Mouse (Mus musculus): ENCODE data around the gene Eri3. TPM values are rescaled to one million over a fixed set of nuclear protein-coding genes. Genes with fewer than 3 reads are reported as not detected.

Eri3 gene
- polyA plus RNA-seq, 1 experiment from 2014 or later = 266 TPM

DNA sequence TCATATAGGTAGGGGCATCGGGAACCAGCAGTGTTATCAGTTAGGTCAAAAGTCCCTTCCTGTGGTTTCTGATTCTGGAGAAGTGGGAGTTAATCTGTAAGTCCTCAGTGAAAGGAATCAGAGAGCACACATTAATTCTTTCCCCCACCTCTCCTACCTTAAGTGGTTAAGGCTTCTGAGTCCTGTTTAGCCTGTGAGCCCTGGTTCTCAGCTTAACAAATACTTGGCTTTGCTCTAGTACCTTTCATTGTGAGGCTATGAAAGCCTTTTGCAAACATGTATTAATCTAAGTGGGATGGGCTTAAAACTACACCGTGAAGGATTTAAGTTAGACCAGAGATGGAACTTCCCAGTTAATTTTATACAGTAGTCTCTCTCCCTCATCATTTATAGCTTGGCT is 35.8 kb downstream of the Eri3 start:
- Histone ChIP-seq H3K4me3 (no peak overlapping the region), H3K9me3 (no peaks in the 10 kb centered on the region), H3K36me3 (peaks cover 17% of the 10 kb centered on the region; the same call in 1 of the 2 replicates), H3K9ac (no peak overlapping the region), H3K4me1 (replicated peaks) (peaks cover 23% of the 10 kb centered on the region), H3K27ac (replicated peaks) (no peak overlapping the region), H3K27me3 (no peaks in the 10 kb centered on the region), H3K4me2 (no peak overlapping the region)
- WGBS = 81% methylated on average over 2 of the region's 2 CpGs
- no peak for ATAC-seq (ENCODE audit: low FRiP score, low read depth)

DNA sequence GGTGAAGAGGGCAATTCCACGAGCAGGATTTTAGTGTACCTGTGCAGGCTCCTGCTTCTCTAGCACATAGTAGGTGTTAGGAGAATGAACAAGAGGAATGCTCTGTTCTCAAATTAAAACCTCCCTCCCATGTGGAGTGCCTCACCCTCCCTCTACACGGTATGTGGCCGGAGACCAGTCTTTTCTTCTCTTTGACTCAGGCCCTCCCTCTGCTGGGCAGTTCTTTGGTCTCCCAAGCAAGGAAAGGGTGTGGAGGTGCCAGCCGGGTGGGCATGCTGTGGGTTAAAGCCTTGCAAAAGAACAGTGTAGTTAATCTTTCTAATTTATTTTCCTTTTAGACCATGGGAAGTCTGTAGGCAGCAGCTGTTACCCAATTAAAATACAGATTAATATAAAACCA is 37.3 kb downstream of the Eri3 start:
- no peak overlapping the region for H3K4me3 ChIP-seq
- H3K4me1 ChIP-seq (replicated peaks) = peaks cover 23% of the 10 kb centered on the region
- H3K27me3 ChIP-seq = no peaks in the 10 kb centered on the region
- no peak overlapping the region for H3K9ac ChIP-seq
- H3K36me3 ChIP-seq = peaks cover 19% of the 10 kb centered on the region; the same call in 1 of the 2 replicates
- ATAC-seq (ENCODE audit: low FRiP score, low read depth) = no peak
- H3K9me3 ChIP-seq = no peaks in the 10 kb centered on the region
- 0 out of 2 replicates have a peak overlapping the region, but pooled peaks have one; percentile 21 for H3K27ac ChIP-seq (replicated peaks)
- WGBS = 30% methylated on average over 4 of the region's 4 CpGs
- H3K4me2 ChIP-seq = no peak overlapping the region

DNA sequence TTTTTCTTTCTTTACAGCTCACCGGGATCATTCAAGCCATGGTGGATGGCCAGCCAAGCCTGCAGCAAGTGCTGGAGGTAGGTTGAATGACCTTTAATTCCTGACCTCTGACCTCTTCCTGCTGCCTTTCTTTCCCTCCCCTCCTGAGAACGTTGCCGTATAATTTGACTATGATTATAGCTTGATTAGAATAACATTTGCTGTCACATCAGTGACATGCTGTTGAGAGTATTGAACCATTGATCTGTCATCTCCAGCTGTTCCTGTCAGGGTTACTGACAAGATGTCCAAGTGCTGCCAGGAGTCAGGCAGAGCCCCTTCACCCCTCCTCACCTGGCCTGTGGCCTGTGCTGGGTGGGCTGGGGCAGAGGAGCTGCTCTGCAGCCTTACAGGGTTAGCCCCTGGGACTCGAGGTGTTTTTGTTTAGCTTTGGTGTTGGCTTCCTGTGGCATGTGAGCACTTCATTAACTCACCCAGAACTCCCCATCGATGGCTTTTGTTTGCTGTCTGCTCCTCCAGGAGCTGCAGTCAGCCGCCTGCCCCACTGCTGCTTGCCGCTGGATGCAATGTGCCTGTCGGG is 39.0 kb downstream of the Eri3 start:
- WGBS = 19% methylated on average over 8 of the region's 8 CpGs
- Histone ChIP-seq H3K27ac (replicated peaks) (peak overlapping the region; percentile 41; the same call in 1 of the 2 replicates), H3K4me3 (no peak overlapping the region), H3K9me3 (no peaks in the 10 kb centered on the region), H3K4me2 (no peak overlapping the region), H3K9ac (no peak overlapping the region), H3K27me3 (no peaks in the 10 kb centered on the region), H3K36me3 (peaks cover 7% of the 10 kb centered on the region; the same call in 1 of the 2 replicates), H3K4me1 (replicated peaks) (peaks cover 23% of the 10 kb centered on the region)
- peak; percentile 32; the same call in 1 of the 2 replicates for ATAC-seq (ENCODE audit: low FRiP score, low read depth)

DNA sequence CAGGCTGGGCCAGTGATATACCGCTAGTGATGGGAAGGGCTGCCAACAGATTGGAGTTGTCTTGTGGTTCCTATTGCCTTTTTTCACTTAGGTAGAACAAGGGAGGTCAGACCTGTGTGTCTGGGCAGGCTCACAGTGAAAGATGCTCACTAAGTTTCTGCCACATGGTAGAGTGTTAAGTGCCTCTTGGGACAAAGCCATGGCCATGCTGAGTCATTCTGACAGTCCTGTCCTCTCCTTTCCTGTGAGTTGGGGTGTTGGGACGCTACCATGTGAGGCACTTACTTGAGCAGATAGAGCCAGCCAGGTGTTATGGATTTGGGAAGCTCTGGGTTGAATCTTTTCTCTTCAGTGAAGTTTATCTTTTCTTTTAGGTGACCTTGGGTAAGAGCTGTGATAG is 40.6 kb downstream of the Eri3 start:
- no peak overlapping the region for H3K27ac ChIP-seq (replicated peaks)
- H3K9me3 ChIP-seq = no peaks in the 10 kb centered on the region
- H3K9ac ChIP-seq = no peak overlapping the region
- 98% methylated on average over 2 of the region's 2 CpGs for WGBS
- H3K4me2 ChIP-seq = no peak overlapping the region
- no peaks in the 10 kb centered on the region for H3K27me3 ChIP-seq
- peaks cover 23% of the 10 kb centered on the region for H3K4me1 ChIP-seq (replicated peaks)
- no peak for ATAC-seq (ENCODE audit: low FRiP score, low read depth)
- H3K4me3 ChIP-seq = no peak overlapping the region
- peaks cover 8% of the 10 kb centered on the region for H3K36me3 ChIP-seq

DNA sequence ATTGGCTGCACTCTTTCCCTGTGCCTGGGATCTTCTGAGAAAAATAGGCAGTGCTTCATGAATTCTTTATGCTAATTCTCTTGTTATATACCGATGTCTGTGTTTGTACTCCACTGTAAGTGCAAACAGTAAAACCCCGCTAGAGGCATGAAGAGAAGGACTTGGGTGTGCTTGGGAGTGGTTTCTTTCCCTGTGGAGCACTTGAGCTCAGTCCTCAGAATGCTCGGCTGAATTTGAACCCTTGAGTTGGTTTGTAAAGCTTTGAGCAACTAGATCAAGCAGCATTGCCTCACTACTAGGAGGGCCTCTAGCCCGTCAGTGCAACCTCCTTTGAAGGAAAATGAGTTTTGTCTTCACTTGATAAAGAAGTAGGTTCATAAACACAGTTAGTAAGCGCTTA is 42.0 kb downstream of the Eri3 start:
- Histone ChIP-seq H3K36me3 (peaks cover 11% of the 10 kb centered on the region), H3K27me3 (no peaks in the 10 kb centered on the region), H3K9me3 (no peaks in the 10 kb centered on the region), H3K4me1 (replicated peaks) (peaks cover 18% of the 10 kb centered on the region), H3K27ac (replicated peaks) (no peak overlapping the region), H3K9ac (no peak overlapping the region), H3K4me3 (no peak overlapping the region), H3K4me2 (no peak overlapping the region)
- 85% methylated on average over 5 of the region's 5 CpGs for WGBS
- ATAC-seq (ENCODE audit: low FRiP score, low read depth) = no peak

DNA sequence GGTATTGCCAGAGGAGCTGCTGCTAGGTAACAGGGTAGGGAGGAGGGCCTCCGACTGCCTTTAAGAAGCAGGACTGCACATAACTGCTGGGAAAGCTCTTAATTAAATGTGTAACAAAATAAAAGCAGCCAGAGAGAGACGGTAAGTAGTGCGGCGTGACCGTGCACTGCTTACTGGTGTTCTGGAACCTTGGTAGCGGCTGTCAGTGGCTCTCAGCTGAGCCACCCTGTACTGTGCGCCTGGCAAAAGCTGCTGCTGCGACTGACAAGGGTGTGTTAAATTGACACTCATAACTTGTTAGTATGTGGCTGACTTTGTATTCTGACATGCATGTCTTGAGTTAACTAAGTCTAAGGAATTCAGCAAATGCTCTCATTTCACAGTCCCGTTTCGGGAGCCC is 45.1 kb downstream of the Eri3 start:
- Histone ChIP-seq H3K36me3 (peaks cover 22% of the 10 kb centered on the region), H3K27ac (replicated peaks) (no peak overlapping the region), H3K27me3 (no peaks in the 10 kb centered on the region), H3K9me3 (no peaks in the 10 kb centered on the region), H3K9ac (no peak overlapping the region), H3K4me3 (no peak overlapping the region), H3K4me2 (no peak overlapping the region), H3K4me1 (replicated peaks) (no peaks in the 10 kb centered on the region; the same call in 1 of the 2 replicates)
- 74% methylated on average over 10 of the region's 10 CpGs for WGBS
- ATAC-seq (ENCODE audit: low FRiP score, low read depth) = 0 out of 2 replicates have a peak, but pooled peaks have one; percentile 29

DNA sequence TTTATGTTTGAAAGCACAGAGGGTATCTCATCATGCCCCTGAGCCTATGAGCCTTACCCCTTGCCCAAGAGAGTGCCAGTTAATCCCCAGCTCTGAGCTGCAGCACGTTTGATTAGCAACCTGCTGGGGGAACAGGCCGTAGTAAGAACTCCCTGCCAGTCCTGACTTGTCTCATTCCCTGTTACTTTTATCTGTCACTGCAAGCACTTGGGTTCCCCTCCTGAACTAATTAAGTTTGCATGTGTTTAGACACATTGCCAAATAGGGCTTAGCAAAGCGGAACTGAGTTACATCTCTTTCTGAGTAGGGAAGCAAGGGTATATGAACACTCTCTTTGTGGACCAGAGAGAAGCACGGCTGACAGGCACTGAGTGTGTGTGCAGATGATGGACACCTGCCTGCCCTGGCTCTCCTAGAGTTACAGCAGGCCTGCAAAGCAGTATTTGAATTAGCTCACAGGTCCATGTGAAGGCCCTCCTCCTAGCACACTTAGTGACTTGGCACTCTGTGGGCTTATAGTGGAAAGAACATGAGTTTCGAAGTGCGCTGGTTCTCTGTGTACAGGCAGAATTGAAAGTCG is 49.9 kb downstream of the Eri3 start:
- H3K9ac ChIP-seq = no peak overlapping the region
- H3K9me3 ChIP-seq = no peaks in the 10 kb centered on the region
- peaks cover 19% of the 10 kb centered on the region for H3K36me3 ChIP-seq
- H3K27me3 ChIP-seq = no peaks in the 10 kb centered on the region
- H3K27ac ChIP-seq (replicated peaks) = no peak overlapping the region
- 62% methylated on average over 7 of the region's 7 CpGs for WGBS
- H3K4me1 ChIP-seq (replicated peaks) = peaks cover 17% of the 10 kb centered on the region
- no peak overlapping the region for H3K4me3 ChIP-seq
- 0 out of 2 replicates have a peak, but pooled peaks have one; percentile 38 for ATAC-seq (ENCODE audit: low FRiP score, low read depth)
- no peak overlapping the region for H3K4me2 ChIP-seq

DNA sequence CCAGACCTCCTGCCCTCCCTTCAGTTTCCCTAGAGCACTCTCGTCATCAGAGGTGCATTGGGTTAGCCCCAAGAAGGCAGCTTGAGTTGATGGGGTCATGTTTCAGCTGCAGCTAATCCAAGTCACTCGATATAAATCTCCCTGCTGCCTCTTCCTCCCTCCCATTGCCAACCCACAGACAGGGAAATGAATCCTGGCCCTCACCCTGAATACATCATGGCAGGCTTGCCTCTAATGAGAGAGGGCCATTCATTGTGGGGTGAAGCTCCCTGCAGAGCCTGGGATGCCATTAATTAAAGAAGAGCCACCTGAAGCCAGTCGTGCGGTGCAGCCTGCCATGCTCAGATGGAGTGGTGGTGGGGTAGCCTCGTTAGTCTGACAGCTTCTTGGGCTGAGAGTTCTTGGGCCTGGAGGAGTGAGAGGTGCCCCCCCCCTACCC is 51.2 kb downstream of the Eri3 start:
- H3K27me3 ChIP-seq = no peaks in the 10 kb centered on the region
- no peak overlapping the region for H3K4me2 ChIP-seq
- 17% methylated on average over 5 of the region's 5 CpGs for WGBS
- H3K4me1 ChIP-seq (replicated peaks) = peaks cover 30% of the 10 kb centered on the region
- H3K9ac ChIP-seq = no peak overlapping the region
- ATAC-seq (ENCODE audit: low FRiP score, low read depth) = 0 out of 2 replicates have a peak, but pooled peaks have one; percentile 52
- H3K4me3 ChIP-seq = no peak overlapping the region
- no peak overlapping the region for H3K27ac ChIP-seq (replicated peaks)
- H3K9me3 ChIP-seq = no peaks in the 10 kb centered on the region
- peaks cover 14% of the 10 kb centered on the region for H3K36me3 ChIP-seq

DNA sequence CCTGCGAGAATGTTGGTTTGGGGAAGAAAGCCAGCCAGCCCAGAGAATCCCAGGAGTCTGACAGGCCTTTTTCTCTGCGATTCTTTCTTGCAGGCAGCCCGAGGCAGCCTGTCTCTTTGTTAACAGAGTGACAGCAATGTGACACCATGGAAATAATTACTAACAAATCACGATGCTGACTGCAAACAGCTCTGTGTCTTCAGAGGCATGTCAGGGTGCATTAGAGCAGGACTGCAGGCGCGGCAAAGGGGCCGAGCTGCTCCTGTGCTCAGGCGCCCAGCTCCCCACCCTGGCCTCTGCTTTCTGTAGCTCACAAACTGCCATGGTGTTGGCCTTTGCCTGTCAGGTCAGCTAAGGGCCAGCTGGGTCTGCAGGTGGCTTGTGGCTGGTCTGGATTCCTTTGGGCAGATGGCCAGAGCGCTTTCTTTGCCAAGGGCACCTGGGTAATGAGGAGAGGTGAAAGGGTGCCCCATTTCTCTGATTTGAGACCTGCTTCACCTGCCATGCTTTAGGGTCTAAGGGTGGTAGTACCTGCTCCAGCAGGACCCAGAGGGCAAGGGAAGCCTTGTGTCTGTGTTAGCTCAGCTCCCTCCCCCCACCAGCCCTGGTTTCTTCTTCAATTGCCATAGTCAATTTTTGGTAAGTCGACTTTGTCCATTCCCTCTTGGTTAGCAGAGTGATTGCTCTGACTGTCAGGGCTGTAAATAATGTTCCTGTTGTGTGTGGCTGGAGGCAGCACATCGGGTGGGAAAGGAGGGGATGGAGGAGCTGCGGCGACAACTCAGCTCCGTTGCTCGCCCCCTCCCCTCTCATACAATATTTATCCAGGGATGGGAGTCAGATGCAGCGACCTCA is 55.2 kb downstream of the Eri3 start:
- no peak overlapping the region for H3K9ac ChIP-seq
- H3K4me3 ChIP-seq = no peak overlapping the region
- no peak overlapping the region; the same call in 1 of the 2 replicates for H3K4me2 ChIP-seq
- peaks cover 45% of the 10 kb centered on the region for H3K4me1 ChIP-seq (replicated peaks)
- 0 out of 2 replicates have a peak, but pooled peaks have one; percentile 27 for ATAC-seq (ENCODE audit: low FRiP score, low read depth)
- peak overlapping the region; percentile 61 for H3K27ac ChIP-seq (replicated peaks)
- H3K9me3 ChIP-seq = no peaks in the 10 kb centered on the region
- 18% methylated on average over 16 of the region's 16 CpGs for WGBS
- no peaks in the 10 kb centered on the region for H3K27me3 ChIP-seq
- no peaks in the 10 kb centered on the region for H3K36me3 ChIP-seq

DNA sequence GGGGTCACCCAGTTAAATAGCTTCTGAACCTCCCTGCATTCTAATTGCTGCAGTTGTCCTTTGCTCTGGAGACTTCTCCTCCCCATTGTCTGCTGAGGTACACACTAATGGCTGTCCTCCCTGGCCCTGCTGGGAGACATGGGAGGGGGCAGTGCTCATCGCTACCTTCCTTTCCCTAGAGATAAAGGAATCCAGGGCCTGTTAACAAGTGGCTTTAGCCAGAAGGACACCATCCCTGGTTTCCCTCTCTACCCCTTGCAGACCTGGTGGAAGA is 55.7 kb downstream of the Eri3 start:
- H3K9ac ChIP-seq = no peak overlapping the region
- H3K4me1 ChIP-seq (replicated peaks) = peaks cover 45% of the 10 kb centered on the region
- no peak overlapping the region for H3K4me2 ChIP-seq
- ATAC-seq (ENCODE audit: low FRiP score, low read depth) = no peak
- no peaks in the 10 kb centered on the region for H3K36me3 ChIP-seq
- H3K27ac ChIP-seq (replicated peaks) = peak overlapping the region; percentile 61; the same call in 1 of the 2 replicates
- no peak overlapping the region for H3K4me3 ChIP-seq
- WGBS = 32% methylated on average over 1 of the region's 1 CpGs
- H3K9me3 ChIP-seq = no peaks in the 10 kb centered on the region
- H3K27me3 ChIP-seq = no peaks in the 10 kb centered on the region

DNA sequence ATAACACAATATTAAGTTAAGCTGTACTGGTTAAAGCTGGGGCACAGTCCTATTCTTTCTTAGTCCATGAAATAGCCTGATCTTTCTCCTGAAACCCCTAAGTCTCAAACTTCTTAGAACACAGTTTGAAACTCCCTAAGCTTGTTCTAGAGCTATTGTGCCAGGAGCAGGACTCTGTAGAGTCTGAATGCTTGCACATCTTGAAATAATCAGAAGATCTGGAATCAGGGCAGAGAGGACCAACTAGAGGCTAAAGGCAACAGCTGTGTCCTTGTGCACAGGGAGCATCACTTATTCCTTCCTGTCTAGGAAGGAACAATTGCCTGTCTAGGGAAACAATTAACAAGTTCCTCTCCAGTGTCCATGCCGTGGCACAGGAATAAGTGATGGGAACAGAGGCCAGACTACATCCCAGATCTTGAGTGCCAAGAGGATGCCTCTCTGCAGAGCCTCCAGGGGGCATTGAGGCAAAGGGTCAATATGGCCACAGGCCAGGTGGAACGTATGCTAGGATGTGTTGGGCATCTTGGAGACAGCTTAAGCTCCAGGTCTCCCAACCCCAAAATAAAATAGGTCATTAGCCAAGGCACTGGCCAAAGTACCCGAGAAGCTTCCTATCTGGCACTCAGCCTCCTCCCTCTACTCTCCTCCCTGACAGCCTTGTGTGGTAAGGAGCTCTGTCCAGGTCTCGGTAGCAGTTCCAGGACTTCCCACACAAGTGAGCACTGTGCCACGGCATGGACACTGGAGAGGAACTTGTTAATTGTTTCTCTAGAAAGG is 56.9 kb downstream of the Eri3 start:
- 79% methylated on average over 5 of the region's 5 CpGs for WGBS
- no peak overlapping the region for H3K4me2 ChIP-seq
- peaks cover 37% of the 10 kb centered on the region for H3K4me1 ChIP-seq (replicated peaks)

More for the DNA sequence above, 56.9 kb downstream of the Eri3 start:
- no peaks in the 10 kb centered on the region for H3K9me3 ChIP-seq
- no peaks in the 10 kb centered on the region for H3K27me3 ChIP-seq
- no peak overlapping the region for H3K27ac ChIP-seq (replicated peaks)
- H3K36me3 ChIP-seq = no peaks in the 10 kb centered on the region
- no peak overlapping the region for H3K9ac ChIP-seq
- no peak for ATAC-seq (ENCODE audit: low FRiP score, low read depth)
- no peak overlapping the region for H3K4me3 ChIP-seq
